9 mouse cellular contexts compared by ENCODE assay signal in the genomic region with DNA sequence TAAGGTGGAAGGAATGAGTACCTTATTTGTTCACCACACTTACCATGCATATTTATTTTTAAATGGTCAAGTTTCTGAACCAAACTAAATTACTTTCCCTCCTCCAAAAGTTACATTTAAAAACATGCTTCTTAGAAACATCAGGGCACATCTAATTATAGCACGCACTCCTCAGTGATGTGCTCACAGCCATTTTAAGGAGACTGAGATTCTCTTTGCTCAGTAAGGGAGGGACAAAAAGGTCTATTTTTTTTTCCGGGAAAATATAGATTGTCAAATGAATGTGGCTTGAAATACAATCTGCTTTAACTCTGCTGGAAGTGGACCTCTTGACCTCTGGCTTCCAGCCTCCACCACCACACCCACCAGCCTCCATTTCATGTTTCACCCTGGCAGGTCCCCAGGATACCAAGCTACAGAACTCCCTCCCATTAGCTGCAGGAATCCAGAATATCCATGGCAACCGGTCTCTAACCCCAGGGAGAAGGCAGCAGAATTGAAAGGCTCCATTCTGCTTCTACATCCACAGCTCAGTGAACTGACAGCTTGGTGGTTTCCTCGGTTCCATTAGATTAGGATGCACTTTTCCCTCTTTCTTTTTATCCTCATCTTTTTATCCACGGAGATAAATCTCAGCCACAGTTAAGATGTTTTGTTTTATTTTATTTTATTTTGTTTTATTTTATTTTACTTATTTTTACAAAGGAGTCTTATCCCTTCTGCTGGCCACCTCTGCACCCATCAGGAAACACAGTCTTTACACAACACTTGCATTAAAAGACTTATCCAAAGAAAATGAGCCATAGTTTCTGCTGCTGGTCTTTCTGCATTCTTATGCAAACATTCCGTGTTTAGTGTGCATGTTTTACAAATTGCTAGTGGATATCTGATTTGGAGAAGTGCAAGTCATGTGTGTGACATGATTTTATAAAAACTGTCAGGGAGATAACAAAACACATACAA.
A peak's percentile ranks its signal among the peaks of the same experiment; 100 is the strongest.
DNase-seq lines count a peak whose midpoint lies in the region; ATAC-seq and TF ChIP-seq lines count a peak whose summit lies in the region.
"Had no signal": no experiment of that assay in that cellular context is flagged by ENCODE, and none has a peak within 500 bp of the region (broad histone marks: within the 10 kb centered on the region; RNA-seq: fewer than 3 reads in every experiment).

No protein-coding gene starts in this region.

- intact Hi-C loops in heart, adult 2 months (cut with DNase I) = no loop called here

- no peak overlapping the region for H3K9ac ChIP-seq in heart, adult 2 months (ENCODE audit: low read depth, low read length)
- no peak overlapping the region for H3K9ac ChIP-seq in heart, embryonic 12.5 days
- H3K9ac ChIP-seq in neural tube, embryonic 11.5 days (ENCODE audit: low read length) = no peak overlapping the region
- H3K9ac ChIP-seq: liver, embryonic 15.5 days had no signal

- no peaks in the 10 kb centered on the region; the same call in none of the 2 replicates for H3K4me1 ChIP-seq in heart, adult 2 months (ENCODE audit: control insufficient read depth, insufficient read depth, low read length)
- peaks cover 9% of the 10 kb centered on the region for H3K4me1 ChIP-seq in heart, embryonic 12.5 days (replicated peaks)
- peaks cover 6% of the 10 kb centered on the region for H3K4me1 ChIP-seq in neural tube, embryonic 11.5 days (ENCODE audit: control insufficient read depth, insufficient read depth, low read length)
- H3K4me1 ChIP-seq: liver, embryonic 15.5 days had no signal

- H3K36me3 ChIP-seq in heart, adult 2 months (ENCODE audit: control insufficient read depth, insufficient read depth, low read length) = no peaks in the 10 kb centered on the region
- H3K36me3 ChIP-seq in heart, embryonic 12.5 days = no peaks in the 10 kb centered on the region
- no peaks in the 10 kb centered on the region for H3K36me3 ChIP-seq in neural tube, embryonic 11.5 days (ENCODE audit: control insufficient read depth, insufficient read depth, low read length)
- H3K36me3 ChIP-seq: liver, embryonic 15.5 days had no signal

- no peak; the same call in 1 of the 2 replicates for ATAC-seq in heart, embryonic 12.5 days (ENCODE audit: insufficient number of reproducible peaks, low FRiP score)
- ATAC-seq in neural tube, embryonic 11.5 days (ENCODE audit: insufficient read depth, low FRiP score, low TSS enrichment) = peak; percentile 89

- no peak overlapping the region for H3K4me2 ChIP-seq in heart, embryonic 12.5 days
- no peak overlapping the region for H3K4me2 ChIP-seq in neural tube, embryonic 11.5 days (ENCODE audit: low read depth)
- H3K4me2 ChIP-seq: liver, embryonic 15.5 days had no signal

- no peak for TF ChIP-seq CTCF in heart, adult 2 months (IDR thresholded peaks at IDR 0.05)

- DNase-seq in heart, adult 2 months = peak; percentile 17 to 21
- peak; percentile 68 to 71 for DNase-seq in cerebellum, postnatal 14 days
- DNase-seq in gastrocnemius, adult 18-20 months (ENCODE audit: low spot score) = peak; percentile 28
- DNase-seq in layer of hippocampus, postnatal 14 days (ENCODE audit: low spot score in 2 of 2) = peak; percentile 40 to 60
- DNase-seq in neural tube, embryonic 11.5 days (ENCODE audit: low spot score) = peak; percentile 71
- no peak for DNase-seq in thymus, postnatal 0 days (ENCODE audit: low spot score)
- no peak for DNase-seq in ovary, postnatal 14 days (ENCODE audit: low spot score)

- H3K4me3 ChIP-seq in heart, adult 2 months = no peak overlapping the region
- no peak overlapping the region for H3K4me3 ChIP-seq in heart, embryonic 12.5 days
- no peak overlapping the region for H3K4me3 ChIP-seq in neural tube, embryonic 11.5 days (ENCODE audit: low read depth, low read length)
- H3K4me3 ChIP-seq: liver, embryonic 15.5 days had no signal

- H3K27ac ChIP-seq in heart, adult 2 months = no peak overlapping the region
- no peak overlapping the region for H3K27ac ChIP-seq in heart, embryonic 12.5 days (ENCODE audit: poor library complexity, severe bottlenecking)
- 0 out of 2 replicates have a peak overlapping the region, but pooled peaks have one; percentile 11 for H3K27ac ChIP-seq in neural tube, embryonic 11.5 days (ENCODE audit: low read depth, low read length)
- H3K27ac ChIP-seq: liver, embryonic 15.5 days had no signal

- TF ChIP-seq POLR2A in heart, adult 2 months (IDR thresholded peaks at IDR 0.05; ENCODE audit: insufficient read depth, low read depth, low read length) = no peak

- TF ChIP-seq EP300 in heart, adult 2 months (IDR thresholded peaks at IDR 0.05; ENCODE audit: insufficient read depth, low read depth, low read length) = no peak

- H3K27me3 ChIP-seq in heart, adult 2 months (ENCODE audit: control insufficient read depth, insufficient read depth, low read length) = no peaks in the 10 kb centered on the region
- H3K27me3 ChIP-seq in heart, embryonic 12.5 days (replicated peaks) = no peaks in the 10 kb centered on the region
- no peaks in the 10 kb centered on the region for H3K27me3 ChIP-seq in neural tube, embryonic 11.5 days (ENCODE audit: control insufficient read depth, insufficient read depth, low read length)
- H3K27me3 ChIP-seq: liver, embryonic 15.5 days had no signal

- no peaks in the 10 kb centered on the region for H3K79me2 ChIP-seq in heart, adult 2 months (replicated peaks; ENCODE audit: control insufficient read depth, insufficient read depth, low read length)

- no peaks in the 10 kb centered on the region for H3K9me3 ChIP-seq in heart, embryonic 12.5 days (replicated peaks)
- H3K9me3 ChIP-seq in neural tube, embryonic 11.5 days (ENCODE audit: control insufficient read depth, low read length) = no peaks in the 10 kb centered on the region
- H3K9me3 ChIP-seq: liver, embryonic 15.5 days had no signal

- WGBS in heart, adult 2 months = 35% methylated on average over 6 of the region's 6 CpGs
- WGBS in heart, embryonic 12.5 days = 40% methylated on average over 6 of the region's 6 CpGs
- 19% methylated on average over 6 of the region's 6 CpGs for WGBS in neural tube, embryonic 11.5 days

Comparison
In these comparisons a context has a peak if more than half of its experiments do, and no peak if none do; other contexts are left out.
1. DNase-seq: peak in heart, adult 2 months (2 of 2), cerebellum, postnatal 14 days (2 of 2), gastrocnemius, adult 18-20 months (single experiment), layer of hippocampus, postnatal 14 days (2 of 2) and neural tube, embryonic 11.5 days (single experiment); none in thymus, postnatal 0 days (single experiment) and ovary, postnatal 14 days (single experiment).